Mouse (Mus musculus): ENCODE results near the gene Cryaa. TPM values are rescaled to one million over a fixed set of nuclear protein-coding genes. Genes with fewer than 3 reads are reported as not detected.
"Not testable (repeated sequence)": the region's sequence is repeated elsewhere in the genome, so short reads cannot be mapped to it uniquely, and the experiment has no call there.

Cryaa gene
- polyA plus RNA-seq, 1 experiment from 2014 or later = not detected

GRCm38 (mm10) chr17:31693330-31694022 lies 15.9 kb downstream of the Cryaa start:
- Histone ChIP-seq H3K27ac (no peak overlapping the region), H3K36me3 (no peaks in the 10 kb centered on the region), H3K9ac (no peak overlapping the region)

GRCm38 (mm10) chr17:31694023-31694376 lies 16.4 kb downstream of the Cryaa start:
- H3K36me3 ChIP-seq = no peaks in the 10 kb centered on the region
- H3K4me1 ChIP-seq = peaks cover 17% of the 10 kb centered on the region
- H3K9ac ChIP-seq = no peak overlapping the region
- H3K27me3 ChIP-seq = no peaks in the 10 kb centered on the region
- 66% methylated on average over 7 of the region's 7 CpGs for WGBS
- no peak overlapping the region for H3K4me3 ChIP-seq
- no peak overlapping the region for H3K27ac ChIP-seq
- ATAC-seq (ENCODE audit: low FRiP score, low read depth) = peak; percentile 22; the same call in 1 of the 2 replicates
- no peak overlapping the region for H3K4me2 ChIP-seq (replicated peaks)
- no peaks in the 10 kb centered on the region for H3K9me3 ChIP-seq

More at GRCm38 (mm10) chr17:31693330-31694022, 15.9 kb downstream of the Cryaa start:
- Histone ChIP-seq H3K27me3 (no peaks in the 10 kb centered on the region), H3K4me2 (replicated peaks) (peak overlapping the region; percentile 61), H3K4me1 (peaks cover 17% of the 10 kb centered on the region), H3K9me3 (no peaks in the 10 kb centered on the region), H3K4me3 (peak overlapping the region; percentile 19)
- WGBS = 3% methylated on average over 20 of the region's 20 CpGs
- peak; percentile 60 for ATAC-seq (ENCODE audit: low FRiP score, low read depth)

GRCm38 (mm10) chr17:31694949-31695348 lies 17.3 kb downstream of the Cryaa start:
- H3K9ac ChIP-seq = no peak overlapping the region
- no peaks in the 10 kb centered on the region for H3K36me3 ChIP-seq
- WGBS = 74% methylated on average over 1 of the region's 1 CpGs
- H3K4me3 ChIP-seq = no peak overlapping the region
- H3K9me3 ChIP-seq = no peaks in the 10 kb centered on the region
- no peak overlapping the region for H3K27ac ChIP-seq
- no peak overlapping the region for H3K4me2 ChIP-seq (replicated peaks)
- H3K27me3 ChIP-seq = no peaks in the 10 kb centered on the region
- no peak for ATAC-seq (ENCODE audit: low FRiP score, low read depth)
- H3K4me1 ChIP-seq = peaks cover 17% of the 10 kb centered on the region

GRCm38 (mm10) chr17:31695356-31695755 lies 17.7 kb downstream of the Cryaa start:
- H3K27me3 ChIP-seq; H3K36me3 ChIP-seq; H3K27ac ChIP-seq; ATAC-seq (ENCODE audit: low FRiP score, low read depth); H3K9ac ChIP-seq; H3K4me2 ChIP-seq (replicated peaks); H3K9me3 ChIP-seq; H3K4me3 ChIP-seq: not testable (repeated sequence)
- 88% methylated on average over 7 of the region's 7 CpGs for WGBS
- peaks cover 17% of the 10 kb centered on the region for H3K4me1 ChIP-seq

GRCm38 (mm10) chr17:31698347-31698746 lies 20.7 kb downstream of the Cryaa start:
- WGBS = 62% methylated on average over 11 of the region's 11 CpGs
- Histone ChIP-seq H3K9me3 (no peaks in the 10 kb centered on the region), H3K9ac (no peak overlapping the region), H3K27me3 (no peaks in the 10 kb centered on the region), H3K4me2 (replicated peaks) (no peak overlapping the region), H3K27ac (no peak overlapping the region), H3K4me1 (peaks cover 8% of the 10 kb centered on the region), H3K4me3 (no peak overlapping the region), H3K36me3 (no peaks in the 10 kb centered on the region)
- no peak for ATAC-seq (ENCODE audit: low FRiP score, low read depth)

- H3K4me2 ChIP-seq (replicated peaks) = no peak overlapping the region
- H3K36me3 ChIP-seq = no peaks in the 10 kb centered on the region
- H3K9ac ChIP-seq = no peak overlapping the region
- no peaks in the 10 kb centered on the region for H3K27me3 ChIP-seq
- no peak overlapping the region for H3K27ac ChIP-seq
- no peaks in the 10 kb centered on the region for H3K9me3 ChIP-seq
- no peaks in the 10 kb centered on the region for H3K4me1 ChIP-seq
- 71% methylated on average over 6 of the region's 6 CpGs for WGBS
- no peak overlapping the region for H3K4me3 ChIP-seq
- ATAC-seq (ENCODE audit: low FRiP score, low read depth) = no peak
Measured at GRCm38 (mm10) chr17:31703276-31703980, 25.8 kb downstream of the Cryaa start.

- Histone ChIP-seq H3K4me1 (no peaks in the 10 kb centered on the region), H3K4me3 (no peak overlapping the region), H3K9me3 (no peaks in the 10 kb centered on the region), H3K36me3 (no peaks in the 10 kb centered on the region), H3K27ac (no peak overlapping the region), H3K9ac (no peak overlapping the region), H3K4me2 (replicated peaks) (no peak overlapping the region), H3K27me3 (no peaks in the 10 kb centered on the region)
- ATAC-seq (ENCODE audit: low FRiP score, low read depth) = no peak
- WGBS = 68% methylated on average over 20 of the region's 20 CpGs
Measured at GRCm38 (mm10) chr17:31705271-31706020, 27.8 kb downstream of the Cryaa start.

GRCm38 (mm10) chr17:31709121-31709741 lies 31.6 kb downstream of the Cryaa start:
- 48% methylated on average over 7 of the region's 7 CpGs for WGBS
- no peak for ATAC-seq (ENCODE audit: low FRiP score, low read depth)
- Histone ChIP-seq H3K4me2 (replicated peaks) (no peak overlapping the region), H3K27me3 (no peaks in the 10 kb centered on the region), H3K4me3 (no peak overlapping the region), H3K4me1 (no peaks in the 10 kb centered on the region), H3K27ac (no peak overlapping the region), H3K9ac (no peak overlapping the region), H3K9me3 (peaks cover 5% of the 10 kb centered on the region; the same call in 1 of the 2 replicates), H3K36me3 (no peaks in the 10 kb centered on the region)

GRCm38 (mm10) chr17:31710455-31710854 lies 32.8 kb downstream of the Cryaa start:
- Histone ChIP-seq H3K4me1 (no peaks in the 10 kb centered on the region), H3K4me2 (replicated peaks) (no peak overlapping the region), H3K27me3 (no peaks in the 10 kb centered on the region), H3K27ac (no peak overlapping the region), H3K36me3 (no peaks in the 10 kb centered on the region), H3K9me3 (peaks cover 5% of the 10 kb centered on the region; the same call in 1 of the 2 replicates), H3K9ac (no peak overlapping the region), H3K4me3 (no peak overlapping the region)
- 62% methylated on average over 8 of the region's 8 CpGs for WGBS
- no peak for ATAC-seq (ENCODE audit: low FRiP score, low read depth)

GRCm38 (mm10) chr17:31713709-31714108 lies 36.1 kb downstream of the Cryaa start:
- H3K4me2 ChIP-seq (replicated peaks) = no peak overlapping the region
- peaks cover 5% of the 10 kb centered on the region; the same call in 1 of the 2 replicates for H3K9me3 ChIP-seq
- H3K27ac ChIP-seq = no peak overlapping the region
- no peaks in the 10 kb centered on the region for H3K27me3 ChIP-seq
- no peak for ATAC-seq (ENCODE audit: low FRiP score, low read depth)
- 82% methylated on average over 9 of the region's 9 CpGs for WGBS
- H3K36me3 ChIP-seq = no peaks in the 10 kb centered on the region
- no peak overlapping the region for H3K4me3 ChIP-seq
- no peak overlapping the region for H3K9ac ChIP-seq
- H3K4me1 ChIP-seq = no peaks in the 10 kb centered on the region

- H3K9me3 ChIP-seq = peaks cover 5% of the 10 kb centered on the region; the same call in 1 of the 2 replicates
- no peak overlapping the region for H3K4me3 ChIP-seq
- H3K27ac ChIP-seq = no peak overlapping the region
- H3K36me3 ChIP-seq = no peaks in the 10 kb centered on the region
- no peak for ATAC-seq (ENCODE audit: low FRiP score, low read depth)
- no peak overlapping the region for H3K4me2 ChIP-seq (replicated peaks)
- WGBS = 82% methylated on average over 3 of the region's 3 CpGs
- no peaks in the 10 kb centered on the region for H3K4me1 ChIP-seq
- no peaks in the 10 kb centered on the region for H3K27me3 ChIP-seq
- H3K9ac ChIP-seq = no peak overlapping the region
Measured at GRCm38 (mm10) chr17:31714125-31714524, 36.5 kb downstream of the Cryaa start.

- Histone ChIP-seq H3K27ac (no peak overlapping the region), H3K9me3 (peaks cover 5% of the 10 kb centered on the region; the same call in 1 of the 2 replicates), H3K4me1 (no peaks in the 10 kb centered on the region), H3K27me3 (no peaks in the 10 kb centered on the region), H3K4me2 (replicated peaks) (no peak overlapping the region), H3K36me3 (no peaks in the 10 kb centered on the region), H3K4me3 (no peak overlapping the region), H3K9ac (no peak overlapping the region)
- no peak for ATAC-seq (ENCODE audit: low FRiP score, low read depth)
- WGBS = 80% methylated on average over 11 of the region's 11 CpGs
Measured at GRCm38 (mm10) chr17:31715006-31715405, 37.4 kb downstream of the Cryaa start.

Measured in limb, embryonic 13.5 days (tissue).